Mouse (Mus musculus): ENCODE measurements around the gene Dok4. TPM values are rescaled to one million over a fixed set of nuclear protein-coding genes. Genes with fewer than 3 reads are reported as not detected.

The Dok4 gene
- polyA plus RNA-seq (2015; fragmentation: Nextera tagmentation; extraction: Ambion mirVana) = 31.0 and 31.1 TPM in 2 replicates

- peak within 1 kb of the TSS; percentile 69 for H3K4me3 ChIP-seq (replicated peaks)
- peak within 1 kb of the TSS; percentile 46 for H3K9ac ChIP-seq
- H3K4me1 ChIP-seq = peaks cover 44% of the 10 kb centered on the region
- peak within 1 kb of the TSS; percentile 92 for H3K4me2 ChIP-seq (replicated peaks)
- no peaks in the 10 kb centered on the region for H3K36me3 ChIP-seq
- no peaks in the 10 kb centered on the region for H3K9me3 ChIP-seq (replicated peaks)
- no peaks in the 10 kb centered on the region for H3K27me3 ChIP-seq
- H3K27ac ChIP-seq (replicated peaks) = peak within 1 kb of the TSS; percentile 71
- under 1% methylated on average over 37 of the region's 37 CpGs for WGBS
- ATAC-seq (ENCODE audit: insufficient number of reproducible peaks, low FRiP score, low TSS enrichment, low read depth) = peak; percentile 82
Observed at GRCm38 (mm10) chr8:94876197-94876730, at the start of gene Dok4. Gene Dok4, minus strand, starts transcription at chr8:94876330.

DNA sequence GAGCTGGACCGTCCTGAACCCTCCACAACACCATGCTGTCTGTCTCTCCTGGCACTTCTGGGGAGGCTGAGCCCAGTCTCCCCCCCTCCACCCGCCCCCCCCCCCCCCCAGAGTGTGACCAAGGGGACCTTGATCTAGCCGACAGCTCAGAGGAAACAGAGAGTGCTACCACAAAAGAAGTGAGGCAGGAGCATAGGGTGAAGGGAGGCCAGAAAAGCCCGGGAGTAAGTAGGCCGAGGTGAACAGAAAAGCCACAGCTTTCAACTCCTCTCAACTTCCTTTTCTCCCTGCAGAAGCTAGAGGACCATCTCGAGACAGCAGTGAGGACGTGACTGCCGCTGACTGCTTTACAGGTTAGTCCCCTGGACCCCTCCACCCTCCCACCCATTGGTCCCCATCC is 47.3 kb upstream of the Dok4 start, which contains the start of gene Adgrg5:
Adgrg5 (plus strand) TSS at position 290 of the 400 bp plus-strand sequence.
- WGBS = 57% methylated on average over 8 of the region's 8 CpGs
- Histone ChIP-seq H3K4me2 (replicated peaks) (no peak within 1 kb of the TSS), H3K9me3 (replicated peaks) (no peaks in the 10 kb centered on the region), H3K36me3 (no peaks in the 10 kb centered on the region), H3K9ac (no peak within 1 kb of the TSS), H3K27ac (replicated peaks) (no peak within 1 kb of the TSS), H3K4me1 (no peaks in the 10 kb centered on the region), H3K27me3 (no peaks in the 10 kb centered on the region), H3K4me3 (replicated peaks) (no peak within 1 kb of the TSS)
- ATAC-seq (ENCODE audit: insufficient number of reproducible peaks, low FRiP score, low TSS enrichment, low read depth) = no peak

DNA sequence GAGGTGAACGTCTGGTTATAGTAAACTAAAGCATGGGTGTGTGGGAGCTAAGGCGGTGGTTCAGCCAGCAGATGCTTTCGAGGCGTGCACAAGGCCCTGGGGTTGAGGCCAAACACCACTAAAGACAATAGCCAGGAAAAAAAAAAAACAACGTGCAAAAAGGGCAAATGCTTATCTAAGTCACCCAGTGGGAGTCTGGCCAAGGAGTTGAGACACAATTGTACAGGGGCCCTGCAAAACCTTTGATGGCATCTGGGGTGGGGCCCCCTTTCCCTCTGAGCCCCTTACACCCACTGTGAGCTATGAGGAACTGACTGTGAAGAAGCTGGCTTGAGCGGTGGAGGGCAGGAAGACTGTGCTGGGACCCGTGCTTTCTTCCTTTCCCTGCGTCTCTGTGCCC is 46.5 kb upstream of the Dok4 start:
- no peak overlapping the region for H3K4me3 ChIP-seq (replicated peaks)
- H3K4me1 ChIP-seq = peaks cover 4% of the 10 kb centered on the region; the same call in 1 of the 2 replicates
- no peak for ATAC-seq (ENCODE audit: insufficient number of reproducible peaks, low FRiP score, low TSS enrichment, low read depth)
- WGBS = 26% methylated on average over 8 of the region's 8 CpGs
- no peak overlapping the region for H3K9ac ChIP-seq
- H3K9me3 ChIP-seq (replicated peaks) = no peaks in the 10 kb centered on the region
- no peak overlapping the region for H3K4me2 ChIP-seq (replicated peaks)
- no peak overlapping the region for H3K27ac ChIP-seq (replicated peaks)
- no peaks in the 10 kb centered on the region for H3K36me3 ChIP-seq
- no peaks in the 10 kb centered on the region for H3K27me3 ChIP-seq

GRCm38 (mm10) chr8:94922176-94922575 is 46.0 kb upstream of the Dok4 start:
- Histone ChIP-seq H3K4me3 (replicated peaks) (no peak overlapping the region), H3K27me3 (no peaks in the 10 kb centered on the region), H3K4me1 (peaks cover 5% of the 10 kb centered on the region; the same call in 1 of the 2 replicates), H3K9me3 (replicated peaks) (no peaks in the 10 kb centered on the region), H3K9ac (no peak overlapping the region), H3K36me3 (no peaks in the 10 kb centered on the region), H3K4me2 (replicated peaks) (no peak overlapping the region), H3K27ac (replicated peaks) (no peak overlapping the region)
- WGBS = 65% methylated on average over 6 of the region's 6 CpGs
- no peak for ATAC-seq (ENCODE audit: insufficient number of reproducible peaks, low FRiP score, low TSS enrichment, low read depth)

DNA sequence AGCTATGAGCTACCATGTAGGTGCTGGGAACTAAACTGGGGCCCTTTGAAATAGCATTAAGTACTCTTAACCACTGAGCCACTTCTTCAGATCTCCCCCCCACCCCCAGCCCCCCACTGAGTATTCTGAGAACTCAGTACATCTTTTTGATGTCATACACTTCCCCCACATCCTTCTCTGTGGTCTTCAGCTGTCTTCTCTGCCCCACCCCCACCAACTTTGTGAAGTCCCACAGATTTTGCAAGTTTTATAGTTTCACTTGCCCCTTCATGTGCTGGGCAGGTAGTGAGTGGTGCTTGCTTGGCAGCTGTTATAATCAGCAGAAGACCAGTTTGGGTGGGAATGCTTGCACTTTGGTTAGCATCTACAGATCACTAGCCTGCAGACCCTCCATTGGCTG is 43.1 kb upstream of the Dok4 start:
- Histone ChIP-seq H3K4me2 (replicated peaks) (no peak overlapping the region), H3K9me3 (replicated peaks) (no peaks in the 10 kb centered on the region)

GRCm38 (mm10) chr8:94917851-94918495 is 41.8 kb upstream of the Dok4 start, which contains the start of gene Ccdc102a:
Gene Ccdc102a, minus strand, starts transcription at chr8:94918098.
- Histone ChIP-seq H3K4me3 (replicated peaks) (peak within 1 kb of the TSS; percentile 69), H3K36me3 (no peaks in the 10 kb centered on the region), H3K27me3 (no peaks in the 10 kb centered on the region), H3K27ac (replicated peaks) (peak within 1 kb of the TSS; percentile 90), H3K9ac (peak within 1 kb of the TSS; percentile 64), H3K9me3 (replicated peaks) (no peaks in the 10 kb centered on the region), H3K4me2 (replicated peaks) (peak within 1 kb of the TSS; percentile 72), H3K4me1 (peaks cover 47% of the 10 kb centered on the region)
- WGBS = 2% methylated on average over 51 of the region's 51 CpGs
- peak; percentile 64 for ATAC-seq (ENCODE audit: insufficient number of reproducible peaks, low FRiP score, low TSS enrichment, low read depth)

More for the DNA sequence above, 43.1 kb upstream of the Dok4 start:
- H3K27me3 ChIP-seq = no peaks in the 10 kb centered on the region
- no peak overlapping the region for H3K27ac ChIP-seq (replicated peaks)
- peaks cover 34% of the 10 kb centered on the region for H3K4me1 ChIP-seq
- ATAC-seq (ENCODE audit: insufficient number of reproducible peaks, low FRiP score, low TSS enrichment, low read depth) = no peak
- no peaks in the 10 kb centered on the region for H3K36me3 ChIP-seq
- no peak overlapping the region for H3K4me3 ChIP-seq (replicated peaks)
- no peak overlapping the region for H3K9ac ChIP-seq

DNA sequence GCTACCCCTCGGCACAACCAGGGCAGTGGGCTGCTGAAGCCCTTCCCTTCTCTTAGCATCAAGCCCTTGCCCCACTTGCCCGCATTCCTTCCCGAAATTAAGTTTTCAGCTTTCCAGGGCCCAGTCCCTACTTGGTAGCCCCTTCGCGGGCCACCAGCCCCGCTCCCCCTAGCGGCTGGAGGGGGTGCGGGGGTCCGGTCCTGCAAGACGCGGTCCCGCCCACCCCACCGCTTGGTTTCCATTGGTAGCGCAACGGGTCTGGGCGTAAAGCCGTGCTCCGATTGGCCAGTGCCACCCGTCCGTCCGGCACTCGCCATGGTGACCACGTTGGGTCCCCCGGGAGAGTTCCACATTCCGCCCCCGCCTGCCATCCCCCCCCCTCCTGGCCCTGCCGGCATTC is 41.2 kb upstream of the Dok4 start:
- peak overlapping the region; percentile 69 for H3K4me3 ChIP-seq (replicated peaks)
- H3K4me1 ChIP-seq = peaks cover 50% of the 10 kb centered on the region
- H3K9me3 ChIP-seq (replicated peaks) = no peaks in the 10 kb centered on the region
- no peaks in the 10 kb centered on the region for H3K27me3 ChIP-seq
- peak; percentile 95 for ATAC-seq (ENCODE audit: insufficient number of reproducible peaks, low FRiP score, low TSS enrichment, low read depth)
- peak overlapping the region; percentile 64 for H3K9ac ChIP-seq
- 0% methylated on average over 27 of the region's 27 CpGs for WGBS
- H3K27ac ChIP-seq (replicated peaks) = peak overlapping the region; percentile 90
- peak overlapping the region; percentile 72 for H3K4me2 ChIP-seq (replicated peaks)
- H3K36me3 ChIP-seq = peaks cover 5% of the 10 kb centered on the region; the same call in 1 of the 2 replicates

DNA sequence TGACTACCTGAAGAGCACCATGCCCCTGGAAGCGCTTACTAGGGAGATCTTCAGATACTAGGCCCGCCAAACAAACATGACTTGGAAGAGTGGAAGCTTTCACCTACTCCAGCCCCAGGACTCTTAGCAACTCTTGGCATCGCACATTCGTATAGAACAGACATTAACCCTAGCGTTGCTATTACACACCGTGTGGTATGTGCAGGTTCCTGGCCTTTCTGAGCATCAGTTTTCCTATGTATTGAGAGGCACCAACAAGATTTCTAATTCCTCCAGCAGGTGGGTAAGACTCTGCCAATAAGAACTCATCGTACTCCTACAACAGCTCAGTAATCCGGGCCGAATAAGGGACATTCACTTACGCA is 40.8 kb upstream of the Dok4 start:
- Histone ChIP-seq H3K27me3 (no peaks in the 10 kb centered on the region), H3K9ac (peak overlapping the region; percentile 64), H3K9me3 (replicated peaks) (no peaks in the 10 kb centered on the region), H3K4me2 (replicated peaks) (peak overlapping the region; percentile 72), H3K27ac (replicated peaks) (peak overlapping the region; percentile 80), H3K4me3 (replicated peaks) (peak overlapping the region; percentile 69), H3K36me3 (peaks cover 8% of the 10 kb centered on the region), H3K4me1 (peaks cover 50% of the 10 kb centered on the region)
- 6% methylated on average over 10 of the region's 10 CpGs for WGBS
- ATAC-seq (ENCODE audit: insufficient number of reproducible peaks, low FRiP score, low TSS enrichment, low read depth) = no peak

DNA sequence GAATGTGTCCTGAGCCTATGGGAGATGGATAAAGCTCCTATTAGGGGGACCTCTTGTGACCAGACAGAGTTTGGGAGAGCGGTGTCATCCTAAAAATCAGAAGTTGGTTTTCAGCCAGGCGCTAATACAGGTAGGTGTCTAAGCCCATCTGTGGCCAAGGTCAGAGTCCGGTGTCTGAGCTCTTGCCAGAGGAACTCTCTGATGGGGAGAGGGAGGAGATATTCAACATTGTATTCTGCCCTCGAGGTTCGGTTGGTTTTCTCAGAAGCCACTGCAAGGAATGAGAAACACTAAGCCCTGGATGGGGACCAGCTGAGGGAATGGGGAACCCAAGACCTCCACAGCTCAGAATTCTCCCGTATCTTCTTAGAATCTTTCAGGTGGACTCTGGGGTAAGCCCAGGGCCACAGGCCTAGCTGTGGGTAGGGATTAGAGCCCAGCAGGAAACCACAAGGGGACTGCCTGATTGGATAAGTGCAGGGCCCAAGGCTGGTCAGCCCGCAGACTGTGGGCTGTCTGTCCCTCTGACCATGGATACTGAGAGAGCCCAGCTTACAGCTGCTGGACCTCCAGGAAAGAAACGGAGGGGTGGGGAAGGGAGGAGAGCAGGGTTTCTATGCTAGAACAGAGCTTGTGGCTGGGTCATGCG is 40.3 kb upstream of the Dok4 start:
- H3K4me1 ChIP-seq = peaks cover 50% of the 10 kb centered on the region
- peak overlapping the region; percentile 72 for H3K4me2 ChIP-seq (replicated peaks)
- WGBS = 37% methylated on average over 9 of the region's 9 CpGs
- peak overlapping the region; percentile 64 for H3K9ac ChIP-seq
- H3K36me3 ChIP-seq = peaks cover 13% of the 10 kb centered on the region
- H3K27ac ChIP-seq (replicated peaks) = peak overlapping the region; percentile 80
- no peaks in the 10 kb centered on the region for H3K27me3 ChIP-seq
- H3K9me3 ChIP-seq (replicated peaks) = no peaks in the 10 kb centered on the region
- ATAC-seq (ENCODE audit: insufficient number of reproducible peaks, low FRiP score, low TSS enrichment, low read depth) = no peak
- peak overlapping the region; percentile 69 for H3K4me3 ChIP-seq (replicated peaks)

GRCm38 (mm10) chr8:94914701-94915101 is 38.6 kb upstream of the Dok4 start:
- WGBS = 13% methylated on average over 3 of the region's 3 CpGs
- Histone ChIP-seq H3K27me3 (no peaks in the 10 kb centered on the region), H3K9ac (no peak overlapping the region), H3K4me1 (peaks cover 50% of the 10 kb centered on the region), H3K4me2 (replicated peaks) (peak overlapping the region; percentile 42), H3K36me3 (peaks cover 21% of the 10 kb centered on the region), H3K27ac (replicated peaks) (peak overlapping the region; percentile 68), H3K9me3 (replicated peaks) (no peaks in the 10 kb centered on the region), H3K4me3 (replicated peaks) (peak overlapping the region; percentile 18)
- ATAC-seq (ENCODE audit: insufficient number of reproducible peaks, low FRiP score, low TSS enrichment, low read depth) = peak; percentile 41

GRCm38 (mm10) chr8:94914256-94914655 is 38.1 kb upstream of the Dok4 start:
- ATAC-seq (ENCODE audit: insufficient number of reproducible peaks, low FRiP score, low TSS enrichment, low read depth) = no peak
- Histone ChIP-seq H3K9ac (no peak overlapping the region), H3K4me2 (replicated peaks) (peak overlapping the region; percentile 42), H3K4me1 (peaks cover 50% of the 10 kb centered on the region), H3K9me3 (replicated peaks) (no peaks in the 10 kb centered on the region), H3K27ac (replicated peaks) (no peak overlapping the region), H3K4me3 (replicated peaks) (0 out of 2 replicates have a peak overlapping the region, but pooled peaks have one; percentile 18), H3K36me3 (peaks cover 24% of the 10 kb centered on the region), H3K27me3 (no peaks in the 10 kb centered on the region)
- WGBS = 48% methylated on average over 6 of the region's 6 CpGs
